Mouse (Mus musculus) neural tube, embryonic 15.5 days (tissue): Measurements from ENCODE around the gene Pole4. TPM values are rescaled to one million over a fixed set of nuclear protein-coding genes. Genes with fewer than 3 reads are reported as not detected.

Experiments used
- ATAC-seq: fragments of 200-750 bp; cut with Nextera tagmentation; 2 replicates; pipeline ENCODE4 v1.8.0; 2017; ENCODE audit warnings: mild to moderate bottlenecking, moderate TSS enrichment, moderate library complexity; ENCODE audit not compliant: low FRiP score
- H3K27ac ChIP-seq: fragments of 300-500 bp; sonication (generic); replicated peaks from 2 replicates; pipeline ENCODE4 v1.5.1; 2015; ENCODE audit warnings: mild to moderate bottlenecking, inconsistent platforms
- H3K27me3 ChIP-seq: fragments of 300-500 bp; sonication (generic); replicated peaks from 2 replicates; pipeline ENCODE4 v1.6.1; 2015; ENCODE audit warnings: inconsistent platforms
- H3K36me3 ChIP-seq: fragments of 300-500 bp; sonication (generic); 2 replicates; pipeline ENCODE4 v1.6.1; 2015; ENCODE audit warnings: inconsistent platforms
- H3K4me1 ChIP-seq: fragments of 300-500 bp; sonication (generic); 2 replicates; pipeline ENCODE4 v1.6.1; 2015; ENCODE audit warnings: inconsistent platforms
- H3K4me2 ChIP-seq: fragments of 300-500 bp; sonication (generic); 2 replicates; pipeline ENCODE4 v1.6.1; 2015; ENCODE audit warnings: inconsistent platforms, mild to moderate bottlenecking, moderate library complexity
- H3K4me3 ChIP-seq: fragments of 300-500 bp; sonication (generic); replicated peaks from 2 replicates; pipeline ENCODE4 v1.5.1; 2015; ENCODE audit warnings: mild to moderate bottlenecking, inconsistent platforms
- H3K9ac ChIP-seq: fragments of 300-500 bp; sonication (generic); replicated peaks from 2 replicates; pipeline ENCODE4 v1.6.1; 2015; ENCODE audit warnings: mild to moderate bottlenecking, inconsistent platforms
- H3K9me3 ChIP-seq: fragments of 300-500 bp; sonication (generic); replicated peaks from 2 replicates; pipeline ENCODE4 v1.6.1; 2016; ENCODE audit warnings: inconsistent platforms
- WGBS: fragments of 180-500 bp; shearing (Covaris S2); methylation state at CpG from one replicate; pipeline ENCODE4 v1.1.7; 2015; ENCODE audit warnings: mixed read lengths; 5-methylcytosine and 5-hydroxymethylcytosine counted together
- polyA plus RNA-seq: library from polyadenylated mRNA; unstranded; fragments of >200 nt; fragmentation: Nextera tagmentation; extraction: Ambion mirVana; gene quantifications from 2 replicates; pipeline ENCODE4 v1.2.1, GENCODE M21; 2015

Gene Pole4
- polyA plus RNA-seq, 1 experiment from 2014 or later: 150 TPM

GRCm38 (mm10) chr6:82608756-82609155 lies 96.4 kb downstream of the Pole4 start:
- Histone ChIP-seq H3K27me3 (no peaks in the 10 kb centered on the region), H3K9me3 (no peaks in the 10 kb centered on the region), H3K36me3 (no peaks in the 10 kb centered on the region), H3K9ac (no peak overlapping the region), H3K27ac (peak overlapping the region; percentile 60), H3K4me3 (no peak overlapping the region), H3K4me2 (no peak overlapping the region), H3K4me1 (peaks cover 18% of the 10 kb centered on the region)
- WGBS: 84% methylated on average over 4 of the region's 4 CpGs
- ATAC-seq: 0 out of 2 replicates have a peak, but pooled peaks have one; percentile 4

GRCm38 (mm10) chr6:82604791-82605190 lies 100.4 kb downstream of the Pole4 start:
- no peak overlapping the region for H3K4me2 ChIP-seq
- H3K36me3 ChIP-seq: no peaks in the 10 kb centered on the region
- H3K4me3 ChIP-seq: no peak overlapping the region
- ATAC-seq: 0 out of 2 replicates have a peak, but pooled peaks have one; percentile 39
- H3K27me3 ChIP-seq: no peaks in the 10 kb centered on the region
- H3K4me1 ChIP-seq: peaks cover 25% of the 10 kb centered on the region
- H3K9ac ChIP-seq: no peak overlapping the region
- WGBS: 50% methylated on average over 8 of the region's 8 CpGs
- H3K27ac ChIP-seq: no peak overlapping the region
- H3K9me3 ChIP-seq: no peaks in the 10 kb centered on the region

DNA sequence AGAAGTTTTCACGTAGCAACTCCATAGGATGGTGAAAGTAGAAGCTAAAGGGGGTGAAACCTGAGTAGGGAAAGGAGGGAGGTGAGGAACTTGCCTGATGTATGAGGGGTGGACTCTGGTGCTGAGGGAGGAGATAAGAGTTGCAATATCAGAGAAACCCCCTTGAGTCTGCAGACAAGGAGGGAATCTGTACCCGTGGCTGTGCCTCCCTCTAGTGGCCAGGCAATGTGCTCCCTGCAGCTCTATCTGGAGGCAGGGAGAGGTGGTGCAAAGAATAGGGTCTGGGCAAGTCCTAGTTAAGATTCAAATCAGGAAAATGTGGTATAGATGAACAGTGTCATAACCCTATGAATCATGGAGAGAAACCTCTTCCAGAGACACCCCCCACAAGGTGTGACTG lies 101.5 kb downstream of the Pole4 start:
- Histone ChIP-seq H3K36me3 (no peaks in the 10 kb centered on the region), H3K4me3 (no peak overlapping the region), H3K27ac (no peak overlapping the region), H3K9ac (no peak overlapping the region), H3K4me1 (peaks cover 14% of the 10 kb centered on the region), H3K4me2 (no peak overlapping the region), H3K9me3 (no peaks in the 10 kb centered on the region), H3K27me3 (no peaks in the 10 kb centered on the region)
- ATAC-seq: no peak
- WGBS: 44% methylated on average over 2 of the region's 2 CpGs

DNA sequence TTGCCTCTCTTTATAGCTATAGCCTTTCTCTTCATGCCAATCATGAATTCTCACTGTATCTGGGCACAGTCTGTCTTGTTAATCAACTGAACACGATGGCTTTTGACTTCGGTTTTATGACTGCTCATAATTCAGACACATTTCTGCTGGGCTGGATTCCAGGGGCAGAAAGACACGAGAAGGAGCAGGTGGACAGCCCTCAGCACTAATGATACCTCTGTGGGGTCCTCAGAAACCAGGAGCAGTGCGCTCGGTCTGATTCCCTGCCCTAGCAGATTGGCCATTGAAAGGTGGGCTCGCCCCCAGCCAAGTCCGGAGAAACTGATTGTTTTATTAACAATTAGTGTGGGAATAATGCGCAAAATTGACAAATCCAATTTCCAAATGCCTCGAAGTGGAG lies 101.9 kb downstream of the Pole4 start:
- no peaks in the 10 kb centered on the region for H3K27me3 ChIP-seq
- peaks cover 14% of the 10 kb centered on the region for H3K4me1 ChIP-seq
- no peak overlapping the region for H3K9ac ChIP-seq
- no peak overlapping the region for H3K27ac ChIP-seq
- ATAC-seq: no peak
- 60% methylated on average over 9 of the region's 9 CpGs for WGBS
- no peak overlapping the region for H3K4me2 ChIP-seq
- no peak overlapping the region for H3K4me3 ChIP-seq
- no peaks in the 10 kb centered on the region for H3K36me3 ChIP-seq
- no peaks in the 10 kb centered on the region for H3K9me3 ChIP-seq

DNA sequence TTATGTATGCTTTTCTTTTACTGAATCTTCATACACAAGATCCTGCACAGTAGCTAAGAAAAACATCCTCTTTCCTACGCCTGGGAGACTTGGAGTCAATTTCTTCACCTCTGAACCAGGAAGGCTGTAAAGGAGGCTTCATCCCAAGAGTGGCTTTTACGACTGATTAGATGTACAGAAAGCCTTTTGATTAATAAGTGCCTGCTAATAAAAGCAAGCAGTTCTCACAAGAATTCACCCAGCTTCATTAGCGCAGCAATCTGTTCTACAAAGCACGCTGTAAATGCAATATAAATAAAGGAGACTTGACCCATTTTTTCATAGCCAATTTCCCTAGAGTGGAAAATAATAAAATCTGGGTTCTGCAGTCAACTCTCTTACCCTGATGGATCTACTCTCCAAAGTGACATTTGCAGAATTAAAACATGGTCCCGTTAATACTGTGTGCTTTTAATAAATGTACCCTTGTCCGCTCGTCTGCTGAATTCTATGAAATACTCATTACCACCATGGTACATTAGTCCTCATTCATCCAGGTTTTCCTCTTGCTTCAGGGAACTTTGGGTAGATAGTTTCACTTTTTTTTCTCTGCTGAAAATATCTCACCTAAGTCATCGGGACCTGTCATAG lies 109.6 kb downstream of the Pole4 start:
- peak overlapping the region; percentile 45 for H3K27ac ChIP-seq
- H3K9me3 ChIP-seq: no peaks in the 10 kb centered on the region
- H3K9ac ChIP-seq: no peak overlapping the region
- no peaks in the 10 kb centered on the region for H3K27me3 ChIP-seq
- no peaks in the 10 kb centered on the region for H3K36me3 ChIP-seq
- H3K4me2 ChIP-seq: no peak overlapping the region
- no peak overlapping the region for H3K4me3 ChIP-seq
- 35% methylated on average over 8 of the region's 8 CpGs for WGBS
- ATAC-seq: peak; percentile 79; the same call in 1 of the 2 replicates
- H3K4me1 ChIP-seq: peaks cover 15% of the 10 kb centered on the region

- Histone ChIP-seq H3K36me3 (no peaks in the 10 kb centered on the region), H3K9me3 (no peaks in the 10 kb centered on the region), H3K27me3 (no peaks in the 10 kb centered on the region), H3K27ac (no peak overlapping the region), H3K9ac (no peak overlapping the region), H3K4me1 (no peaks in the 10 kb centered on the region), H3K4me2 (no peak overlapping the region), H3K4me3 (no peak overlapping the region)
- ATAC-seq: no peak
- 87% methylated on average over 7 of the region's 7 CpGs for WGBS
Measured at GRCm38 (mm10) chr6:82589387-82589786, 115.8 kb downstream of the Pole4 start.

- Histone ChIP-seq H3K4me2 (no peak overlapping the region), H3K4me1 (no peaks in the 10 kb centered on the region), H3K27me3 (no peaks in the 10 kb centered on the region), H3K27ac (no peak overlapping the region), H3K36me3 (no peaks in the 10 kb centered on the region), H3K9me3 (no peaks in the 10 kb centered on the region), H3K4me3 (no peak overlapping the region), H3K9ac (no peak overlapping the region)
- ATAC-seq: no peak
- 52% methylated on average over 6 of the region's 6 CpGs for WGBS
Measured at GRCm38 (mm10) chr6:82585396-82585795, 119.8 kb downstream of the Pole4 start.

DNA sequence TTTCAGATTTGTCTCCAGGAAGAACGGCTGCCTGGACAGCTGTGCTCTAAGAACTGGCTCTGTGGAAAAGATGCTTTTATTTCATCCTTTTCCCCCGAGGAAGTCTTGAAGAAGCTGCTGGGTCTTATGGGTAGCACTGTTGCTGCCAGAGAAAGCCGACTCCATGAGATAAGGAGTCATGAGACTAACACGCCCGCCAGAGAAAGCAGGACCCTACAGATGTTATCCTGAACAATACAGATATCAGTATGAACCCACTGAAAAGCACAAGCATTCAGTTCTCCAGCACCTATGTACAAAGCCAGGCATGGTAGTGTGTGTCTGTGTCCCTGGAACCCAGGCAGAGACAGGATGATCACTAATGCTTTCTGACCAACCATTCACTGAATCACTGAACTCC lies 129.7 kb downstream of the Pole4 start:
- H3K9me3 ChIP-seq: no peaks in the 10 kb centered on the region
- ATAC-seq: no peak
- H3K4me1 ChIP-seq: no peaks in the 10 kb centered on the region
- H3K27me3 ChIP-seq: no peaks in the 10 kb centered on the region
- WGBS: 90% methylated on average over 5 of the region's 5 CpGs
- H3K4me3 ChIP-seq: no peak overlapping the region
- no peak overlapping the region for H3K4me2 ChIP-seq
- H3K36me3 ChIP-seq: no peaks in the 10 kb centered on the region
- H3K9ac ChIP-seq: no peak overlapping the region
- no peak overlapping the region for H3K27ac ChIP-seq

Other genes starting within 250 kb of the Pole4 start
- gene Hk2, start 69.1 kb upstream of the Pole4 start, polyA plus RNA-seq: 2.6 and 5.3 TPM in 2 replicates
- 24.3 and 26.1 TPM in 2 replicates for gene Sema4f, start 234.4 kb upstream of the Pole4 start, polyA plus RNA-seq
- gene M1ap, start 241.5 kb upstream of the Pole4 start, polyA plus RNA-seq: 0.20 TPM in 1 of 2 replicates, not detected in the other